Mouse (Mus musculus) frontal cortex, postnatal 25 days (tissue): ENCODE measurements around the gene Gm21083.
"Not testable (repeated sequence)": the region's sequence is repeated elsewhere in the genome, so short reads cannot be mapped to it uniquely, and the experiment has no call there.

Experiments
- DNase-seq, 2 experiments: peaks; one replicate each; pipeline ENCODE4 v3.0.0; 2022; ENCODE audit warnings: low spot score in 2 of 2

Gene Gm21083

GRCm38 (mm10) chr5:15628136-15628535 lies 51.0 kb downstream of the Gm21083 start:
- DNase-seq, result not testable (repeated sequence)

GRCm38 (mm10) chr5:15630068-15630467 lies 52.9 kb downstream of the Gm21083 start:
- DNase-seq, result not testable (repeated sequence)
